Mouse (Mus musculus): ENCODE data around the gene Snph. TPM values are rescaled to one million over a fixed set of nuclear protein-coding genes. Genes with fewer than 3 reads are reported as not detected.

Gene Snph
- polyA plus RNA-seq, 1 experiment, result not detected

- Histone ChIP-seq H3ac (ENCODE audit: control insufficient read depth, insufficient read length) (no peak overlapping the region), H3K27me3 (ENCODE audit: control insufficient read depth, insufficient read depth, insufficient read length) (peaks cover 5% of the 10 kb centered on the region), H3K4me2 (ENCODE audit: low read depth) (no peak overlapping the region), H3K4me3 (no peak overlapping the region), H3K36me3 (ENCODE audit: control insufficient read depth, insufficient read depth) (no peaks in the 10 kb centered on the region), H3K79me2 (ENCODE audit: control insufficient read depth, insufficient read depth) (no peaks in the 10 kb centered on the region)
- TF ChIP-seq MYOD1 (IDR thresholded peaks at IDR 0.05; ENCODE audit: control insufficient read depth in 1 of 3, insufficient read length in 2 of 3, low read depth in 2 of 3), result no peak
- TF ChIP-seq POLR2AphosphoS2 (IDR thresholded peaks at IDR 0.05; ENCODE audit: insufficient read length, low read depth), result no peak
- no peak for TF ChIP-seq MYOG (IDR thresholded peaks at IDR 0.05; ENCODE audit: control insufficient read depth in 1 of 3, insufficient read depth in 1 of 3, insufficient read length in 2 of 3, low read depth in 2 of 3)
- no peak for TF ChIP-seq MAX (IDR thresholded peaks at IDR 0.05; ENCODE audit: low read depth)
- no peak for TF ChIP-seq REST (IDR thresholded peaks at IDR 0.05; ENCODE audit: insufficient read depth, insufficient read length)
- TF ChIP-seq POLR2A (IDR thresholded peaks at IDR 0.05; ENCODE audit: insufficient read length, low read depth), result no peak
- TF ChIP-seq TCF3 (IDR thresholded peaks at IDR 0.05; ENCODE audit: insufficient read length, low read depth), result no peak
- TF ChIP-seq TCF12 (IDR thresholded peaks at IDR 0.05; ENCODE audit: insufficient read depth, poor library complexity, severe bottlenecking), result no peak
- TF ChIP-seq E2F4 (IDR thresholded peaks at IDR 0.05; ENCODE audit: insufficient read depth), result no peak
- TF ChIP-seq SRF (IDR thresholded peaks at IDR 0.05; ENCODE audit: control insufficient read depth, insufficient read length, low read depth), result no peak
- TF ChIP-seq USF1 (IDR thresholded peaks at IDR 0.05; ENCODE audit: low read depth), result no peak
- TF ChIP-seq CEBPB (IDR thresholded peaks at IDR 0.05; ENCODE audit: insufficient read depth, poor library complexity, severe bottlenecking), result no peak
These were observed 53.2 kb downstream of the Snph start for GRCm38 (mm10) chr2:151579183-151579582.

- Histone ChIP-seq H3K4me2 (ENCODE audit: low read depth) (no peak overlapping the region), H3K4me3 (no peak overlapping the region), H3K79me2 (ENCODE audit: control insufficient read depth, insufficient read depth) (no peaks in the 10 kb centered on the region), H3K27me3 (ENCODE audit: control insufficient read depth, insufficient read depth, insufficient read length) (peaks cover 5% of the 10 kb centered on the region), H3K36me3 (ENCODE audit: control insufficient read depth, insufficient read depth) (no peaks in the 10 kb centered on the region), H3ac (ENCODE audit: control insufficient read depth, insufficient read length) (no peak overlapping the region)
- TF ChIP-seq CEBPB (IDR thresholded peaks at IDR 0.05; ENCODE audit: insufficient read depth, poor library complexity, severe bottlenecking) (no peak), MYOD1 (IDR thresholded peaks at IDR 0.05; ENCODE audit: control insufficient read depth in 1 of 3, insufficient read length in 2 of 3, low read depth in 2 of 3) (no peak), TCF12 (IDR thresholded peaks at IDR 0.05; ENCODE audit: insufficient read depth, poor library complexity, severe bottlenecking) (no peak), POLR2AphosphoS2 (IDR thresholded peaks at IDR 0.05; ENCODE audit: insufficient read length, low read depth) (no peak), TCF3 (IDR thresholded peaks at IDR 0.05; ENCODE audit: insufficient read length, low read depth) (no peak), SRF (IDR thresholded peaks at IDR 0.05; ENCODE audit: control insufficient read depth, insufficient read length, low read depth) (no peak), POLR2A (IDR thresholded peaks at IDR 0.05; ENCODE audit: insufficient read length, low read depth) (no peak), MYOG (IDR thresholded peaks at IDR 0.05; ENCODE audit: control insufficient read depth in 1 of 3, insufficient read depth in 1 of 3, insufficient read length in 2 of 3, low read depth in 2 of 3) (no peak), MAX (IDR thresholded peaks at IDR 0.05; ENCODE audit: low read depth) (no peak), E2F4 (IDR thresholded peaks at IDR 0.05; ENCODE audit: insufficient read depth) (no peak), USF1 (IDR thresholded peaks at IDR 0.05; ENCODE audit: low read depth) (no peak), REST (IDR thresholded peaks at IDR 0.05; ENCODE audit: insufficient read depth, insufficient read length) (no peak)
These were observed 56.5 kb downstream of the Snph start for GRCm38 (mm10) chr2:151575699-151576389.

DNA sequence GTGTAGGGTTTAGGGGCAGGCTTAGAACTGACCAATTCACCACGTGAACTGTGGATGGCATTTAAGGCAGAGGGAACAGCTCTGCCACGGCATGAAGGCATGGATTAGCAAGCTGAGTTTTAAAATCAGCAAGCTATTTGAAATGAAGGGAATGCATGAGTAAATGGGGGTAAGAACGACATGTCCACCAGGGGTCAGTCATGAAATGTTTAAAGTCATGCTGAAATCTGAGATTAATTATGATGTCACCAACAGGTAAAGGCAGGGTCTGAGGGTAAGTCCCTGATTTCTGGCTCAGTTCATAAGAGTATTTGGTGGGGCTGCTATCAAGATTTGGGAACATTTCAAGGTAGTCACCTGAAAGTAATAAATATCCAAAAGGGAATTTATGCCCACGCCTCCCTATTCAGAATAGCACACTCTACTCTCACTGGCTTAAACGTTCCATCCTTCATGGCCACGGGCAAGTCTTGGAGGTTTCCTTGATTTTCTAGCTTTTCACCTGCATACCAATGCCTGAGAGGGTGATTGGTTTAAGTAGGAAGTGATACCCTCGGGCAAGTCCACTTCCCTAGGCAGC lies 57.2 kb downstream of the Snph start:
- H3K4me3 ChIP-seq, result no peak overlapping the region

GRCm38 (mm10) chr2:151574607-151575006 lies 57.8 kb downstream of the Snph start:
- H3K4me3 ChIP-seq, result no peak overlapping the region
- H3ac ChIP-seq (ENCODE audit: control insufficient read depth, insufficient read length), result no peak overlapping the region
- H3K36me3 ChIP-seq (ENCODE audit: control insufficient read depth, insufficient read depth), result no peaks in the 10 kb centered on the region
- TF ChIP-seq SRF (IDR thresholded peaks at IDR 0.05; ENCODE audit: control insufficient read depth, insufficient read length, low read depth) (no peak), REST (IDR thresholded peaks at IDR 0.05; ENCODE audit: insufficient read depth, insufficient read length) (no peak), POLR2A (IDR thresholded peaks at IDR 0.05; ENCODE audit: insufficient read length, low read depth) (no peak), E2F4 (IDR thresholded peaks at IDR 0.05; ENCODE audit: insufficient read depth) (no peak), TCF12 (IDR thresholded peaks at IDR 0.05; ENCODE audit: insufficient read depth, poor library complexity, severe bottlenecking) (no peak), CEBPB (IDR thresholded peaks at IDR 0.05; ENCODE audit: insufficient read depth, poor library complexity, severe bottlenecking) (no peak), MAX (IDR thresholded peaks at IDR 0.05; ENCODE audit: low read depth) (no peak), USF1 (IDR thresholded peaks at IDR 0.05; ENCODE audit: low read depth) (no peak), POLR2AphosphoS2 (IDR thresholded peaks at IDR 0.05; ENCODE audit: insufficient read length, low read depth) (no peak), MYOG (IDR thresholded peaks at IDR 0.05; ENCODE audit: control insufficient read depth in 1 of 3, insufficient read depth in 1 of 3, insufficient read length in 2 of 3, low read depth in 2 of 3) (no peak), MYOD1 (IDR thresholded peaks at IDR 0.05; ENCODE audit: control insufficient read depth in 1 of 3, insufficient read length in 2 of 3, low read depth in 2 of 3) (no peak), TCF3 (IDR thresholded peaks at IDR 0.05; ENCODE audit: insufficient read length, low read depth) (no peak)
- H3K27me3 ChIP-seq (ENCODE audit: control insufficient read depth, insufficient read depth, insufficient read length), result peaks cover 5% of the 10 kb centered on the region
- no peaks in the 10 kb centered on the region for H3K79me2 ChIP-seq (ENCODE audit: control insufficient read depth, insufficient read depth)
- no peak overlapping the region for H3K4me2 ChIP-seq (ENCODE audit: low read depth)

More for the DNA sequence above, 57.2 kb downstream of the Snph start:
- Histone ChIP-seq H3ac (ENCODE audit: control insufficient read depth, insufficient read length) (no peak overlapping the region), H3K27me3 (ENCODE audit: control insufficient read depth, insufficient read depth, insufficient read length) (peaks cover 5% of the 10 kb centered on the region), H3K4me2 (ENCODE audit: low read depth) (no peak overlapping the region), H3K36me3 (ENCODE audit: control insufficient read depth, insufficient read depth) (no peaks in the 10 kb centered on the region), H3K79me2 (ENCODE audit: control insufficient read depth, insufficient read depth) (no peaks in the 10 kb centered on the region)
- no peak for TF ChIP-seq USF1 (IDR thresholded peaks at IDR 0.05; ENCODE audit: low read depth)
- TF ChIP-seq TCF12 (IDR thresholded peaks at IDR 0.05; ENCODE audit: insufficient read depth, poor library complexity, severe bottlenecking), result no peak
- TF ChIP-seq POLR2A (IDR thresholded peaks at IDR 0.05; ENCODE audit: insufficient read length, low read depth), result no peak
- no peak for TF ChIP-seq REST (IDR thresholded peaks at IDR 0.05; ENCODE audit: insufficient read depth, insufficient read length)
- TF ChIP-seq POLR2AphosphoS2 (IDR thresholded peaks at IDR 0.05; ENCODE audit: insufficient read length, low read depth), result no peak
- TF ChIP-seq TCF3 (IDR thresholded peaks at IDR 0.05; ENCODE audit: insufficient read length, low read depth), result no peak
- TF ChIP-seq MAX (IDR thresholded peaks at IDR 0.05; ENCODE audit: low read depth), result no peak
- no peak for TF ChIP-seq SRF (IDR thresholded peaks at IDR 0.05; ENCODE audit: control insufficient read depth, insufficient read length, low read depth)
- TF ChIP-seq MYOD1 (IDR thresholded peaks at IDR 0.05; ENCODE audit: control insufficient read depth in 1 of 3, insufficient read length in 2 of 3, low read depth in 2 of 3), result no peak
- TF ChIP-seq MYOG (IDR thresholded peaks at IDR 0.05; ENCODE audit: control insufficient read depth in 1 of 3, insufficient read depth in 1 of 3, insufficient read length in 2 of 3, low read depth in 2 of 3), result no peak
